Comparison of ENCODE assay signal across 8 mouse cellular contexts in the genomic region with DNA sequence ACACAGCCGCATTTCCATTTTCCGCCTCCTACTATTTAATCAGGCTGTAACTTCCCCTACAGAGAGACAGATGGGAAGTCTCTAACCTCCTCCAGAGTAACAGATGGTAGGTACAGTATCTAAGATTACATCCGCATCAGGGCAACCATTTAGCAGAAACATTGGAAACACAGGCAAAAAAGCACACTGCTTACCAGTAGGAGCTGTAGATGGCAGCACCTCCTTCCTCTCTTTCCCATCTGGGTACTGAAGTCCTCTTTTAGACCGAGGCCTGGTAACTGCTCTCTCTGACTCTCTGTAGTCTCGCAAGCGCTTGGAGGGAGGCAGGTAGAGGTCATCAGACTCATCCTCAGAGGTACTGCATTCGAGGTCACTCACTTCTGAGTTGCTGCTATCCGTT. TPM values are rescaled to one million over a fixed set of nuclear protein-coding genes. Genes with fewer than 3 reads are reported as not detected.
DNase-seq lines count a peak whose midpoint lies in the region; ATAC-seq lines count a peak whose summit lies in the region.

No protein-coding gene starts in this region.

- 84% methylated on average over 8 of the region's 8 CpGs for WGBS in heart, embryonic 16.5 days
- WGBS in midbrain, embryonic 13.5 days = 81% methylated on average over 8 of the region's 8 CpGs

- no peaks in the 10 kb centered on the region for H3K27me3 ChIP-seq in heart, embryonic 16.5 days (ENCODE audit: control insufficient read depth, insufficient read depth, low read length)
- H3K27me3 ChIP-seq in midbrain, embryonic 13.5 days = no peaks in the 10 kb centered on the region

- no peak overlapping the region for H3K4me3 ChIP-seq in heart, embryonic 16.5 days (ENCODE audit: low read length)
- no peak overlapping the region for H3K4me3 ChIP-seq in midbrain, embryonic 13.5 days (replicated peaks)

- no peak overlapping the region for H3K4me2 ChIP-seq in heart, embryonic 16.5 days (ENCODE audit: low read depth, low read length)
- no peak overlapping the region for H3K4me2 ChIP-seq in midbrain, embryonic 13.5 days (replicated peaks)

- no peaks in the 10 kb centered on the region for H3K9me3 ChIP-seq in heart, embryonic 16.5 days (replicated peaks; ENCODE audit: control insufficient read depth, low read length)
- no peaks in the 10 kb centered on the region for H3K9me3 ChIP-seq in midbrain, embryonic 13.5 days

- H3K9ac ChIP-seq in heart, embryonic 16.5 days (ENCODE audit: low read length) = no peak overlapping the region
- H3K9ac ChIP-seq in midbrain, embryonic 13.5 days (replicated peaks) = no peak overlapping the region

- ATAC-seq in heart, embryonic 16.5 days (replicated peaks; ENCODE audit: extremely low read depth, insufficient read depth, low FRiP score) = 0 out of 2 replicates have a peak, but pooled peaks have one; percentile 23
- 0 out of 2 replicates have a peak, but pooled peaks have one; percentile 12 for ATAC-seq in granulocyte monocyte progenitor cell, adult 5-6 weeks (replicated peaks; ENCODE audit: poor library complexity, severe bottlenecking)
- ATAC-seq in midbrain, embryonic 13.5 days = peak; percentile 79

- DNase-seq in heart, adult 9 months (ENCODE audit: low spot score in 2 of 2) = no peak
- peak; percentile 97 for DNase-seq in brain, adult 2 months (ENCODE audit: low read depth, low spot score)
- DNase-seq in layer of hippocampus, postnatal 10 days (ENCODE audit: low spot score in 2 of 2) = peak; percentile 28 to 37
- no peak for DNase-seq in spleen, postnatal 14 days (ENCODE audit: low spot score in 2 of 2)
- no peak for DNase-seq in thymus, postnatal 10 days (ENCODE audit: low spot score in 2 of 2)

- H3K36me3 ChIP-seq in heart, embryonic 16.5 days (ENCODE audit: control insufficient read depth, insufficient read depth) = peaks cover 16% of the 10 kb centered on the region; the same call in 1 of the 2 replicates
- H3K36me3 ChIP-seq in midbrain, embryonic 13.5 days = peaks cover 19% of the 10 kb centered on the region; the same call in 1 of the 2 replicates

- H3K4me1 ChIP-seq in heart, embryonic 16.5 days (ENCODE audit: control insufficient read depth, insufficient read depth, low read length) = no peaks in the 10 kb centered on the region
- no peaks in the 10 kb centered on the region for H3K4me1 ChIP-seq in midbrain, embryonic 13.5 days (replicated peaks)

- no peak overlapping the region for H3K27ac ChIP-seq in heart, embryonic 16.5 days (ENCODE audit: low read length)
- H3K27ac ChIP-seq in midbrain, embryonic 13.5 days = no peak overlapping the region; the same call in 1 of the 2 replicates

RNA-seq across cellular contexts. Expression of a gene that starts 10.4 kb away (rescaled TPM):
- polyA plus RNA-seq in heart, embryonic 16.5 days (2015; fragmentation: Nextera tagmentation; extraction: Ambion mirVana) = 16.4 and 16.8 TPM in 2 replicates
- total RNA-seq in granulocyte monocyte progenitor cell, adult 5-6 weeks (2014; fragmentation: Nextera tagmentation) = 16.8 and 26.3 TPM in 2 replicates
- 36.6 and 60.1 TPM in 2 replicates for total RNA-seq in granulocyte monocyte progenitor cell, adult 5-6 weeks (2017)
- 1 to 10 TPM; 1.0 to 1.2 TPM for total RNA-seq in layer of hippocampus, postnatal 10 days (2021)
- 16.7 and 17.6 TPM in 2 replicates for polyA plus RNA-seq in midbrain, embryonic 13.5 days (2015; fragmentation: Nextera tagmentation; extraction: Ambion mirVana)

Comparison
In these comparisons a context has a peak if more than half of its experiments do, and no peak if none do; other contexts are left out.
1. ATAC-seq: peak in every context shown above with its lines; median percentile 79 in midbrain, embryonic 13.5 days; 23 in heart, embryonic 16.5 days; 12 in granulocyte monocyte progenitor cell, adult 5-6 weeks.
2. DNase-seq: peak in brain, adult 2 months (single experiment) and layer of hippocampus, postnatal 10 days (2 of 2); none in heart, adult 9 months (0 of 2), spleen, postnatal 14 days (0 of 2) and thymus, postnatal 10 days (0 of 2).
3. RNA of a gene that starts 10.4 kb away (total RNA-seq): 16.8 to 60.1 TPM in granulocyte monocyte progenitor cell, adult 5-6 weeks; 1.0 to 1.2 TPM in layer of hippocampus, postnatal 10 days; every median in the first group is over 4 times any median in the second.